Mouse (Mus musculus) CH12.LX (cell line): ENCODE data around the gene Il7r. TPM values are rescaled to one million over a fixed set of nuclear protein-coding genes. Genes with fewer than 3 reads are reported as not detected.

ENCODE experiments used
- DNase-seq: peaks from one replicate; pipeline ENCODE4 v3.0.0-alpha.2; 2013; ENCODE audit errors: extremely low read depth
- H3K27ac ChIP-seq: 2 replicates; pipeline ENCODE4 v1.5.1; 2012; ENCODE audit warnings: low read depth, mild to moderate bottlenecking, control low read depth, moderate library complexity; ENCODE audit not compliant: insufficient read depth
- H3K27me3 ChIP-seq: replicated peaks from 2 replicates; pipeline ENCODE3; 2012; ENCODE audit warnings: inconsistent platforms
- H3K36me3 ChIP-seq, 2 experiments: replicated peaks in 1 of 2; 2 replicates each; pipeline versions ENCODE3 to v1.6.1; 2012; ENCODE audit warnings: inconsistent platforms in 1 of 2, low read length in 1 of 2, mild to moderate bottlenecking in 1 of 2, mixed read lengths in 1 of 2, moderate library complexity in 1 of 2; ENCODE audit not compliant: control insufficient read depth in 1 of 2, insufficient read depth in 1 of 2
- H3K4me1 ChIP-seq, 2 experiments: 2 replicates each; pipeline ENCODE4 v1.6.1; 2012; ENCODE audit warnings: inconsistent platforms in 1 of 2, moderate library complexity in 1 of 2; ENCODE audit not compliant: insufficient read depth in 2 of 2, control insufficient read depth in 1 of 2
- H3K4me2 ChIP-seq: 2 replicates; pipeline ENCODE4 v1.6.1; 2012; ENCODE audit warnings: low read depth, mild to moderate bottlenecking, control low read depth; ENCODE audit not compliant: poor library complexity, insufficient read depth, severe bottlenecking
- H3K4me3 ChIP-seq, 3 experiments: fragments of 150-350 bp in 1 of 3; sonication (generic) in 1 of 3; replicated peaks in 1 of 3; 2 replicates each; pipeline versions ENCODE3 to v1.5.1; 2011 to 2012; ENCODE audit warnings: low read depth in 2 of 3, low read length in 2 of 3, mild to moderate bottlenecking in 2 of 3, moderate library complexity in 2 of 3, control low read depth in 1 of 3, improper control_type of control experiment in 1 of 3, inconsistent platforms in 1 of 3, mixed read lengths in 1 of 3; ENCODE audit not compliant: poor library complexity in 1 of 3
- H3K79me2 ChIP-seq: replicated peaks from 2 replicates; pipeline ENCODE4 v1.6.1; 2012; ENCODE audit warnings: mild to moderate bottlenecking, moderate library complexity; ENCODE audit not compliant: control insufficient read depth, poor library complexity, insufficient read depth, severe bottlenecking; ENCODE audit errors: extremely low read depth
- H3K9ac ChIP-seq: 2 replicates; pipeline ENCODE4 v1.6.1; 2012; ENCODE audit warnings: low read depth, mild to moderate bottlenecking, control low read depth, moderate library complexity; ENCODE audit not compliant: insufficient read depth
- H3K9me3 ChIP-seq: replicated peaks from 2 replicates; pipeline ENCODE3; 2012; ENCODE audit warnings: low read length, inconsistent platforms, mixed read lengths
- BHLHE40 ChIP-seq: IDR thresholded peaks from 2 replicates; pipeline ENCODE4 v1.6.1; 2011; ENCODE audit warnings: mild to moderate bottlenecking, low read depth, low read length, improper control_type of control experiment
- CHD1 ChIP-seq: IDR thresholded peaks from 2 replicates; pipeline ENCODE4 v1.6.1; 2012; ENCODE audit warnings: low read depth, low read length, improper control_type of control experiment, inconsistent platforms
- CTCF ChIP-seq, 2 experiments: IDR thresholded peaks in 1 of 2; conservative IDR thresholded peaks in 1 of 2; 2 replicates each; pipeline ENCODE4 v1.5.1; 2011 to 2012; ENCODE audit warnings: low read depth in 2 of 2, low read length in 2 of 2, improper control_type of control experiment in 1 of 2, inconsistent platforms in 1 of 2, mild to moderate bottlenecking in 1 of 2, moderate library complexity in 1 of 2
- E2F4 ChIP-seq: IDR thresholded peaks from 2 replicates; pipeline ENCODE4 v1.6.1; 2011; ENCODE audit warnings: low read depth, low read length, improper control_type of control experiment; ENCODE audit not compliant: insufficient replicate concordance
- ELF1 ChIP-seq: IDR thresholded peaks from 2 replicates; pipeline ENCODE4 v1.6.1; 2014; ENCODE audit warnings: low read depth, mild to moderate bottlenecking, inconsistent platforms, low read length, improper control_type of control experiment
- EP300 ChIP-seq: IDR thresholded peaks from 2 replicates; pipeline ENCODE4 v1.6.1; 2011; ENCODE audit warnings: low read length, improper control_type of control experiment
- ETS1 ChIP-seq: conservative IDR thresholded peaks from 2 replicates; pipeline ENCODE4 v1.6.1; 2012; ENCODE audit warnings: low read depth, mild to moderate bottlenecking, inconsistent platforms, low read length, improper control_type of control experiment, moderate library complexity
- GABPA ChIP-seq: IDR thresholded peaks from 2 replicates; pipeline ENCODE4 v1.6.1; 2012; ENCODE audit warnings: low read depth, low read length, improper control_type of control experiment, inconsistent platforms; ENCODE audit not compliant: insufficient replicate concordance
- HCFC1 ChIP-seq: IDR thresholded peaks from 2 replicates; pipeline ENCODE4 v1.6.1; 2012; ENCODE audit warnings: low read depth, mild to moderate bottlenecking, inconsistent platforms, low read length, improper control_type of control experiment
- IRF4 ChIP-seq: IDR thresholded peaks from 2 replicates; pipeline ENCODE4 v1.6.1; 2014; ENCODE audit warnings: low read depth, mild to moderate bottlenecking, inconsistent platforms, low read length, improper control_type of control experiment
- JUN ChIP-seq: IDR thresholded peaks from 2 replicates; pipeline ENCODE4 v1.6.1; 2011; ENCODE audit warnings: low read depth, mild to moderate bottlenecking, low read length, improper control_type of control experiment, moderate library complexity; ENCODE audit not compliant: insufficient read depth
- JUND ChIP-seq: conservative IDR thresholded peaks from 2 replicates; pipeline ENCODE4 v1.6.1; 2011; ENCODE audit warnings: low read depth, low read length, improper control_type of control experiment
- KAT2A ChIP-seq: IDR thresholded peaks from 2 replicates; pipeline ENCODE4 v1.6.1; 2012; ENCODE audit warnings: low read length, improper control_type of control experiment, inconsistent platforms; ENCODE audit not compliant: insufficient replicate concordance
- MAFK ChIP-seq: IDR thresholded peaks from 2 replicates; pipeline ENCODE4 v1.6.1; 2011; ENCODE audit warnings: low read length, improper control_type of control experiment; ENCODE audit not compliant: insufficient replicate concordance
- MAX ChIP-seq: IDR thresholded peaks from 2 replicates; pipeline ENCODE4 v1.6.1; 2011; ENCODE audit warnings: low read length, improper control_type of control experiment
- MAZ ChIP-seq: IDR thresholded peaks from 2 replicates; pipeline ENCODE4 v1.6.1; 2012; ENCODE audit warnings: low read depth, mild to moderate bottlenecking, inconsistent platforms, low read length, improper control_type of control experiment, moderate library complexity
- MEF2A ChIP-seq: IDR thresholded peaks from 2 replicates; pipeline ENCODE4 v1.6.1; 2014; ENCODE audit warnings: low read depth, mild to moderate bottlenecking, inconsistent platforms, low read length, improper control_type of control experiment, borderline replicate concordance
- MXI1 ChIP-seq: IDR thresholded peaks from 2 replicates; pipeline ENCODE4 v1.6.1; 2011; ENCODE audit warnings: mild to moderate bottlenecking, low read depth, low read length, improper control_type of control experiment
- MYC ChIP-seq: IDR thresholded peaks from 2 replicates; pipeline ENCODE4 v1.6.1; 2011; ENCODE audit warnings: low read depth, mild to moderate bottlenecking, improper control_type of control experiment, low read length
- NELFE ChIP-seq: IDR thresholded peaks from 2 replicates; pipeline ENCODE4 v1.6.1; 2011; ENCODE audit warnings: low read depth, low read length, improper control_type of control experiment
- NRF1 ChIP-seq: IDR thresholded peaks from 2 replicates; pipeline ENCODE4 v1.6.1; 2014; ENCODE audit warnings: low read depth, mild to moderate bottlenecking, inconsistent platforms, low read length, improper control_type of control experiment, moderate library complexity
- PAX5 ChIP-seq: IDR thresholded peaks from 2 replicates; pipeline ENCODE4 v1.6.1; 2012; ENCODE audit warnings: low read length, inconsistent platforms, mixed read lengths
- POLR2A ChIP-seq: IDR thresholded peaks from 2 replicates; pipeline ENCODE4 v1.6.1; 2011; ENCODE audit warnings: low read depth, mild to moderate bottlenecking, improper control_type of control experiment, low read length
- POLR2AphosphoS2 ChIP-seq: IDR thresholded peaks from 2 replicates; pipeline ENCODE4 v1.6.1; 2011; ENCODE audit warnings: low read depth, low read length, improper control_type of control experiment
- RCOR1 ChIP-seq: conservative IDR thresholded peaks from 2 replicates; pipeline ENCODE4 v1.6.1; 2012; ENCODE audit warnings: low read depth, mild to moderate bottlenecking, inconsistent platforms, low read length, improper control_type of control experiment
- SIN3A ChIP-seq: IDR thresholded peaks from 2 replicates; pipeline ENCODE4 v1.6.1; 2012; ENCODE audit warnings: low read length, improper control_type of control experiment, inconsistent platforms
- TBP ChIP-seq: conservative IDR thresholded peaks from 2 replicates; pipeline ENCODE4 v1.6.1; 2011; ENCODE audit warnings: low read depth, low read length, improper control_type of control experiment
- TCF12 ChIP-seq: IDR thresholded peaks from 2 replicates; pipeline ENCODE4 v1.6.1; 2014; ENCODE audit warnings: low read depth, mild to moderate bottlenecking, inconsistent platforms, low read length, improper control_type of control experiment
- UBTF ChIP-seq: IDR thresholded peaks from 2 replicates; pipeline ENCODE4 v1.6.1; 2012; ENCODE audit warnings: low read depth, mild to moderate bottlenecking, inconsistent platforms, low read length, improper control_type of control experiment, moderate library complexity
- USF1 ChIP-seq: IDR thresholded peaks from 2 replicates; pipeline ENCODE4 v1.6.1; 2014; ENCODE audit warnings: low read depth, mild to moderate bottlenecking, inconsistent platforms, low read length, improper control_type of control experiment
- USF2 ChIP-seq: conservative IDR thresholded peaks from 2 replicates; pipeline ENCODE4 v1.6.1; 2011; ENCODE audit warnings: low read depth, low read length, improper control_type of control experiment
- ZC3H11A ChIP-seq: IDR thresholded peaks from 2 replicates; pipeline ENCODE4 v1.6.1; 2012; ENCODE audit warnings: low read depth, mild to moderate bottlenecking, inconsistent platforms, low read length, improper control_type of control experiment
- ZKSCAN1 ChIP-seq: IDR thresholded peaks from 2 replicates; pipeline ENCODE4 v1.6.1; 2012; ENCODE audit warnings: low read depth, inconsistent platforms, low read length, improper control_type of control experiment, borderline replicate concordance
- ZNF384 ChIP-seq: IDR thresholded peaks from 2 replicates; pipeline ENCODE4 v1.6.1; 2012; ENCODE audit warnings: low read depth, low read length, improper control_type of control experiment, inconsistent platforms
- dilution Hi-C: fragments of 300-500 bp; cut with MboI; formaldehyde crosslinking; loops from 2 replicates; pipeline ENCODE4 v1.14.3; 2020; ENCODE audit warnings: low sequenced_read_pairs; ENCODE audit not compliant: extremely low pct_unique_long_range_greater_than_20kb, extremely low pct_ligation_motif_present
- in situ Hi-C: fragments of 300-500 bp; cut with MboI; formaldehyde crosslinking; loops from 3 replicates; pipeline ENCODE4 v1.14.3; 2019; ENCODE audit warnings: low sequenced_read_pairs, low pct_ligation_motif_present, low pct_unique_long_range_greater_than_20kb, mixed read lengths
- polyA plus RNA-seq: library from polyadenylated mRNA; unstranded; fragments of >175 nt; gene quantifications from 2 replicates; pipeline ENCODE4 v1.2.1, GENCODE M21; 2012; ENCODE audit warnings: low read depth; ENCODE audit not compliant: insufficient read length
- total RNA-seq, 2 experiments: library from RNA; depleted of rRNA; stranded (reverse); fragments of 300-350 nt in 1 of 2; fragments of >200 nt in 1 of 2; gene quantifications; 2 replicates each; pipeline ENCODE4 v1.2.3; 2012 to 2014

Il7r gene
- total and polyA plus RNA-seq, 3 experiments: 0.13 to 0.25 (median 0.13) TPM

- dilution Hi-C loops (no loop called here), in situ Hi-C loops (no loop called here)
- peak; percentile 48 for DNase-seq
- Histone ChIP-seq H3K9ac (no peak overlapping the region), H3K79me2 (no peaks in the 10 kb centered on the region), H3K4me1 (peaks cover 0 to 21% of the 10 kb centered on the region in 2 experiments; a peak in 2 of 4 replicates), H3K27me3 (no peaks in the 10 kb centered on the region), H3K4me2 (no peak overlapping the region), H3K9me3 (no peaks in the 10 kb centered on the region), H3K27ac (no peak overlapping the region), H3K36me3 (no peaks in the 10 kb centered on the region), H3K4me3 (no peak overlapping the region)
- TF ChIP-seq ZNF384 (peak; percentile 91), CHD1 (no peak)
These were observed 19.0 kb upstream of the Il7r start for GRCm38 (mm10) chr15:9548951-9549350.

- in situ Hi-C loops: no loop called here
- peak; percentile 49 for DNase-seq
- H3K9ac ChIP-seq: no peak overlapping the region
- no peaks in the 10 kb centered on the region for H3K79me2 ChIP-seq
- no peaks in the 10 kb centered on the region for H3K36me3 ChIP-seq
- H3K4me3 ChIP-seq: no peak overlapping the region
- no peaks in the 10 kb centered on the region for H3K27me3 ChIP-seq
- H3K4me1 ChIP-seq: peaks cover 2 to 34% of the 10 kb centered on the region in 2 experiments; a peak in 3 of 4 replicates
- no peaks in the 10 kb centered on the region for H3K9me3 ChIP-seq
- H3K4me2 ChIP-seq: no peak overlapping the region
- no peak overlapping the region for H3K27ac ChIP-seq
- dilution Hi-C loops: no loop called here
- TF ChIP-seq TCF12 (no peak), SIN3A (no peak), MXI1 (no peak), MEF2A (no peak), POLR2AphosphoS2 (no peak), PAX5 (no peak), MAFK (peak; percentile 82), ETS1 (0 out of 2 replicates have a peak, but pooled peaks have one; percentile 18), IRF4 (peak; percentile 48; the same call in 1 of the 2 replicates), KAT2A (no peak), CTCF (conservative IDR thresholded peaks at IDR 0.05 in 1 of 2, IDR thresholded peaks at IDR 0.05 in 1 of 2; ENCODE audit: low read depth in 2 of 2, low read length in 2 of 2) (no peak), HCFC1 (no peak), MAZ (no peak), UBTF (no peak), RCOR1 (no peak), ZKSCAN1 (no peak), EP300 (peak; percentile 35; the same call in 1 of the 2 replicates), E2F4 (no peak), JUND (no peak), NELFE (no peak), JUN (no peak), ELF1 (no peak), USF2 (no peak), MYC (no peak), MAX (no peak), USF1 (no peak), ZC3H11A (no peak), NRF1 (no peak), CHD1 (no peak), TBP (no peak), POLR2A (no peak), BHLHE40 (0 out of 2 replicates have a peak, but pooled peaks have one; percentile 9), GABPA (no peak)
These were observed 5.2 kb upstream of the Il7r start for GRCm38 (mm10) chr15:9535200-9535599.
